Mouse (Mus musculus): ENCODE results near the gene Cux2.

DNA sequence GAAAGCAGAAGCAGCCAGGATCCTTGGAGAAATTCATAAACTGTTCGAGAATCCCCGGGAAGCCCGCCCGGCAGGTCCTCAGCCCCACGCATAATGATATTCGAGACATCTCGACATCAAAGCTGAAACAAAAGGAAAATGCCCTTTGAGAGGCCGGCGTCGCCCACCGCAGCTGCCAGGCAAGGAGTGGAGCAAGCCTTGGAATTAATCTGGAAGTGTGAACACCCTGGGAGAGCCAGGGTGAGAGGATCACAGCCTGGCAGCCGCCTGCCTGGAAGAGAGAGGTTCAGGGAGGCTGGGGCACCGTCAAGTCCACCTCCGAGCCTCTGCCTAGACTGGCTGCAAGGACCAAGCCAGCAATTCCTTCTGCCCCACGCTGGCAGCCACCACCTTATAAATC is 3.7 kb upstream of the Cux2 start:
- TF ChIP-seq CTCF (IDR thresholded peaks at IDR 0.05; ENCODE audit: borderline replicate concordance, insufficient read depth, low read depth, low read length) (no peak), POLR2A (IDR thresholded peaks at IDR 0.05; ENCODE audit: borderline replicate concordance, insufficient read depth, low read length) (no peak)

Measured in cerebellum, adult 2 months (tissue).